Mouse (Mus musculus): ENCODE results near the gene Sdc4. TPM values are rescaled to one million over a fixed set of nuclear protein-coding genes. Genes with fewer than 3 reads are reported as not detected.

The Sdc4 gene
- polyA plus RNA-seq, 1 experiment, result 125 TPM

GRCm38 (mm10) chr2:164460745-164461551 is 17.3 kb upstream of the Sdc4 start, which contains the start of gene Gm20458:
Gene Gm20458 (plus strand): TSS chr2:164460967.
- Histone ChIP-seq H3K4me3 (ENCODE audit: insufficient read depth, low read length) (peak within 1 kb of the TSS; percentile 79), H3K27ac (ENCODE audit: insufficient read depth, low read depth, low read length) (peak within 1 kb of the TSS; percentile 55), H3K4me1 (ENCODE audit: control insufficient read depth, insufficient read depth, low read length) (peaks cover 33% of the 10 kb centered on the region)
- no peak for TF ChIP-seq POLR2A (IDR thresholded peaks at IDR 0.05; ENCODE audit: borderline replicate concordance, low read depth, low read length)
- TF ChIP-seq CTCF (IDR thresholded peaks at IDR 0.05; ENCODE audit: low read depth, low read length), result no peak

GRCm38 (mm10) chr2:164458535-164458934 is 14.8 kb upstream of the Sdc4 start:
- Histone ChIP-seq H3K4me1 (ENCODE audit: control insufficient read depth, insufficient read depth, low read length) (peaks cover 51% of the 10 kb centered on the region), H3K4me3 (ENCODE audit: insufficient read depth, low read length) (0 out of 2 replicates have a peak overlapping the region, but pooled peaks have one; percentile 0), H3K27ac (ENCODE audit: insufficient read depth, low read depth, low read length) (peak overlapping the region; percentile 70)
- TF ChIP-seq CTCF (IDR thresholded peaks at IDR 0.05; ENCODE audit: low read depth, low read length) (no peak), POLR2A (IDR thresholded peaks at IDR 0.05; ENCODE audit: borderline replicate concordance, low read depth, low read length) (no peak)

GRCm38 (mm10) chr2:164457942-164458341 is 14.3 kb upstream of the Sdc4 start:
- Histone ChIP-seq H3K4me3 (ENCODE audit: insufficient read depth, low read length) (no peak overlapping the region), H3K27ac (ENCODE audit: insufficient read depth, low read depth, low read length) (peak overlapping the region; percentile 22), H3K4me1 (ENCODE audit: control insufficient read depth, insufficient read depth, low read length) (peaks cover 51% of the 10 kb centered on the region)
- TF ChIP-seq POLR2A (IDR thresholded peaks at IDR 0.05; ENCODE audit: borderline replicate concordance, low read depth, low read length) (no peak), CTCF (IDR thresholded peaks at IDR 0.05; ENCODE audit: low read depth, low read length) (no peak)

GRCm38 (mm10) chr2:164456864-164457300 is 13.2 kb upstream of the Sdc4 start, which contains the start of gene Sys1:
Gene Sys1 (plus strand): TSS chr2:164456964.
- TF ChIP-seq POLR2A (IDR thresholded peaks at IDR 0.05; ENCODE audit: borderline replicate concordance, low read depth, low read length) (no peak), CTCF (IDR thresholded peaks at IDR 0.05; ENCODE audit: low read depth, low read length) (no peak)
- peaks cover 43% of the 10 kb centered on the region for H3K4me1 ChIP-seq (ENCODE audit: control insufficient read depth, insufficient read depth, low read length)
- H3K27ac ChIP-seq (ENCODE audit: insufficient read depth, low read depth, low read length), result peak within 1 kb of the TSS; percentile 25
- H3K4me3 ChIP-seq (ENCODE audit: insufficient read depth, low read length), result peak within 1 kb of the TSS; percentile 53

GRCm38 (mm10) chr2:164456413-164456812 is 12.7 kb upstream of the Sdc4 start:
- no peak for TF ChIP-seq CTCF (IDR thresholded peaks at IDR 0.05; ENCODE audit: low read depth, low read length)
- TF ChIP-seq POLR2A (IDR thresholded peaks at IDR 0.05; ENCODE audit: borderline replicate concordance, low read depth, low read length), result no peak
- peak overlapping the region; percentile 53; the same call in 1 of the 2 replicates for H3K4me3 ChIP-seq (ENCODE audit: insufficient read depth, low read length)
- peaks cover 42% of the 10 kb centered on the region for H3K4me1 ChIP-seq (ENCODE audit: control insufficient read depth, insufficient read depth, low read length)
- H3K27ac ChIP-seq (ENCODE audit: insufficient read depth, low read depth, low read length), result peak overlapping the region; percentile 25; the same call in 1 of the 2 replicates

GRCm38 (mm10) chr2:164455421-164456190 is 11.9 kb upstream of the Sdc4 start:
- TF ChIP-seq POLR2A (IDR thresholded peaks at IDR 0.05; ENCODE audit: borderline replicate concordance, low read depth, low read length), result no peak
- TF ChIP-seq CTCF (IDR thresholded peaks at IDR 0.05; ENCODE audit: low read depth, low read length), result no peak
- Histone ChIP-seq H3K4me3 (ENCODE audit: insufficient read depth, low read length) (no peak overlapping the region), H3K4me1 (ENCODE audit: control insufficient read depth, insufficient read depth, low read length) (peaks cover 42% of the 10 kb centered on the region), H3K27ac (ENCODE audit: insufficient read depth, low read depth, low read length) (peak overlapping the region; percentile 48; the same call in 1 of the 2 replicates)

GRCm38 (mm10) chr2:164454846-164455245 is 11.2 kb upstream of the Sdc4 start:
- no peak for TF ChIP-seq POLR2A (IDR thresholded peaks at IDR 0.05; ENCODE audit: borderline replicate concordance, low read depth, low read length)
- no peak for TF ChIP-seq CTCF (IDR thresholded peaks at IDR 0.05; ENCODE audit: low read depth, low read length)
- Histone ChIP-seq H3K4me1 (ENCODE audit: control insufficient read depth, insufficient read depth, low read length) (peaks cover 42% of the 10 kb centered on the region), H3K27ac (ENCODE audit: insufficient read depth, low read depth, low read length) (peak overlapping the region; percentile 48; the same call in 1 of the 2 replicates), H3K4me3 (ENCODE audit: insufficient read depth, low read length) (no peak overlapping the region)

- Histone ChIP-seq H3K4me1 (ENCODE audit: control insufficient read depth, insufficient read depth, low read length) (peaks cover 39% of the 10 kb centered on the region), H3K4me3 (ENCODE audit: insufficient read depth, low read length) (no peak overlapping the region), H3K27ac (ENCODE audit: insufficient read depth, low read depth, low read length) (no peak overlapping the region)
- no peak for TF ChIP-seq CTCF (IDR thresholded peaks at IDR 0.05; ENCODE audit: low read depth, low read length)
- no peak for TF ChIP-seq POLR2A (IDR thresholded peaks at IDR 0.05; ENCODE audit: borderline replicate concordance, low read depth, low read length)
These were observed 10.3 kb upstream of the Sdc4 start for GRCm38 (mm10) chr2:164453887-164454500.

GRCm38 (mm10) chr2:164453047-164453757 is 9.5 kb upstream of the Sdc4 start:
- Histone ChIP-seq H3K4me1 (ENCODE audit: control insufficient read depth, insufficient read depth, low read length) (peaks cover 34% of the 10 kb centered on the region), H3K4me3 (ENCODE audit: insufficient read depth, low read length) (no peak overlapping the region), H3K27ac (ENCODE audit: insufficient read depth, low read depth, low read length) (no peak overlapping the region)
- TF ChIP-seq CTCF (IDR thresholded peaks at IDR 0.05; ENCODE audit: low read depth, low read length), result no peak
- TF ChIP-seq POLR2A (IDR thresholded peaks at IDR 0.05; ENCODE audit: borderline replicate concordance, low read depth, low read length), result no peak
